Mouse (Mus musculus) heart, adult 18-20 months (tissue): ENCODE measurements around the gene Rpl18a. TPM values are rescaled to one million over a fixed set of nuclear protein-coding genes. Genes with fewer than 3 reads are reported as not detected.

Source experiments
- DNase-seq, 2 experiments: peaks; one replicate each; pipeline ENCODE4 v3.0.0; 2021 to 2022; ENCODE audit warnings: mixed read lengths in 1 of 2
- total RNA-seq, 2 experiments: library from RNA; stranded (reverse); gene quantifications; 2 replicates each; pipeline ENCODE4 v1.2.3; 2021

The Rpl18a gene
- total RNA-seq, 2 experiments from 2014 or later = 1,029 to 1,075 TPM

DNA sequence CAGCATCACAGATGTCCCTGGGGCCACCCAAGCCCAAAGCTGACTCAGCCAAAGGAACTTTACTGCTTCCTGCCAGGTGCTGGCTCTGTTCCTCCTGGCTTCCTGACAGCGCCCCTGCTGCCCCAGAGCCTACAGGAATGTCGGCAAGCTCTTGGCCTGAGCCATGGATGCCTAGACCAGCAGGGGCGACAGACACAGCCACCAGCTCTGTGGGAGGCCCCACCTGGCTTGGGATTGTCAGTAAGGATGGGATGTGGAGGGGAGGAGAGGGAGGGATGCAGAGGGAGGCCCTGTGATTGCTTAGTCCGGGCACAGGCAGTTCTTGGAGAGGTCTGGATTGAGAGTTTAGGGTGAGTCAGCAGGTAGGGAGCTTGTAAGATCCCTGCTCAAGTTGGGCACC is 17.1 kb downstream of the Rpl18a start:
- DNase-seq = peak; percentile 63 to 74

DNA sequence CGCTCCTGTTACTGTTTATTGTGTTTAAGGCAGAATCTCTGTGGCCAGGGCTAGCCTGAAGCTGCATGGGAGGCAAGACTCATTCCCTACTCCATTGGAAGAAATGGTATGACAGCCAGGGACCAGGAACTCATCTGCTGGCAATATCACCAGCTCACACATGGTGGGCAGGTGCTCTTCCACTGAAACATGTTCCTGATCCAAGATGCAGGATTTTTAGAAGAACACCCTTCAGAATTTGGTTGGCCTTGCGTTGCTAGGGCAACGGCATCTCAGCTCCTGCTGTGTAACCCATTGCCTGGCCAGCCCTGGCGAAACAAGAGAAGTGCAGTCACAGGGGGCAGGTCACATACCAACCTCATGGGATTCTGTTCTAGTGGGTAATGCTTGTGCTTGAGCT is 17.7 kb downstream of the Rpl18a start:
- DNase-seq = no peak

DNA sequence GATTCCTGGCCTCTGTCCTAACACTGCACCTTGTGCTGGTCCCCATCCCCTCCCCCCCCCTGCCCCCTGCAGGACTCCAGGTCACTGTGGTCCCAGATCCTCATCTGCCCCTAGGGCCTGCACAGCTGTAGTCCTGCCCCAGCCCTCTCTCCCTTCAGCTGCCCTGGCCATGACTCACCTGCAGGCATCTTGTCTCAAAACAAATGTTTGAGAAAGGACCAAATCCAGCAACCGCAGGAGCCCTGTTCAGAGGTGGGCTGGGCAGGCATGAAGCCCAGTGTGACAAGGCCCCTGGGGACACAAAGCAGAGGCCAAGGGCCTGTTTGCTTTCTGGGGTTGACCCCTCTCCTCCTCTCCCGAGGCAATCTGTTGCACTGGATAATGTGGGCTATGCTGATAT is 19.0 kb downstream of the Rpl18a start:
- DNase-seq = no peak

DNA sequence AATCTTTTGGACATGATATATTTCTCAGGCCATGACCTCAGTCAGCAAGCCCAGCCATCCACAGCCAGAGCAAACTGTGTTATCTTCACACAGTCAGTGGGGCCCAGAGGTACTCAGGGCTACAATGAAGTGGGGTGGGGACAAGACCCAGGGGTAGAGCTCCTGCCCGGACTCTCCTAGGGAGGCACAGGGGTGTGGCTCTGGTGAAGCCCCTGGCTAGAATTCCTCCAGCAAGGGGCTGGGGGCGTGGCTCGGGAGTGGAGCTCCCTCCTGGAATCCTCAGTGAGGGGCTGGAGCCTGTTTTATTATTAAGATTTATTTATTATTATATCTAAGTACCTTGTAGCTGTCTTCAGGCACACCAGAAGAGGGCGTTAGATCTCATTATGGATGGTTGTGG is 20.8 kb downstream of the Rpl18a start:
- DNase-seq = no peak

DNA sequence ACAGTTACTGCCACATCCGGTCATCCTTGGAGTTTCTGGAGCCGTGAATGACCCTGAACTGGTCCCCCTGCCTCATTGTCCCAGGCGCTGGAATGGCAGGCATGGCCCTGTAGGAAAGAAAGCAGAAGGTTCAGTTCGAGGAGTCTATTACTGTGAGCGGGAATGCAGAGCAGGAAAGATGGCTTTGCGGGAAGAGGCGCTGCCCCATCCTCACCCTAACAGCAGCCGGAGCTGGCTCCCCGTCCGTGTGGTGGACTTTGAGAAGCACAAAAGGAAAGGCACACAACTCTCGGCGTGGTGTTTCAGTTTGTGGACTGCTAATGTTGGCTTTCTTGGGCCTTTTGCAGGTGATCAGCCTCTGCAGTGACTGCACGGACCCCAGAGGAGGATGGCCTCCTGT is 22.8 kb downstream of the Rpl18a start:
- DNase-seq = no peak

DNA sequence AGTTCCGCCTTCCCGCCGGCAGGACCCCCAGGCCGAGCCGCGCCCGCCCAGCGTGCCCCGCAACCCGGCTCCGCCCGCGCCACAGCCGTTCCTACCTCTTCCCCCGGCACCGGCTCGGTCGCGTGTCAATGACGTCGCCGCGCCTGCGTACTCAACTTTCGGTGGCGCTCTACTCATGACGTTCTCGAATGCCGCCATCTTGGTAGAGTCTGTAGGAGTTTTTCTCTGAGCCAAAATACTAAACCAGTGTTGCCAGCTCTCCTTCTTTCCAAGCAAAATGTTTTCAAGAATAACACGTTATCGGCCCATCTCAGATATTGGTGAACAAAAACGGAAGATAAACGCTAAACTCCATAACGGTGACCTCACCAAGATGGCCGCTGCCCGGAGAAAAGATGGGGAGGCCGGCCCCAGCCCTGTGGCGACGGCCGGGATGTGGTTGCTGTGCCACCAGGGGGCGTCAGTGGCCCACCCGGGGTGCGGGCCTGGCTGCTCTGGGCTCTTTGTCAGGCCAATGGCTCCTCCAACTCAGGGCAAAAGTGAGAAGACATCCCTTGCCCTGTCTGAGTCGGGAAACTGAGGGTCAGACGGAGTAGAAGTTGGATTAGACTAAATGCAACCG is 23.7 kb downstream of the Rpl18a start, which contains the start of gene Ccdc124:
TSS of gene Ccdc124 (minus strand) at position 572 of the 622 bp plus-strand sequence.
- peak; percentile 96 to 97 for DNase-seq

DNA sequence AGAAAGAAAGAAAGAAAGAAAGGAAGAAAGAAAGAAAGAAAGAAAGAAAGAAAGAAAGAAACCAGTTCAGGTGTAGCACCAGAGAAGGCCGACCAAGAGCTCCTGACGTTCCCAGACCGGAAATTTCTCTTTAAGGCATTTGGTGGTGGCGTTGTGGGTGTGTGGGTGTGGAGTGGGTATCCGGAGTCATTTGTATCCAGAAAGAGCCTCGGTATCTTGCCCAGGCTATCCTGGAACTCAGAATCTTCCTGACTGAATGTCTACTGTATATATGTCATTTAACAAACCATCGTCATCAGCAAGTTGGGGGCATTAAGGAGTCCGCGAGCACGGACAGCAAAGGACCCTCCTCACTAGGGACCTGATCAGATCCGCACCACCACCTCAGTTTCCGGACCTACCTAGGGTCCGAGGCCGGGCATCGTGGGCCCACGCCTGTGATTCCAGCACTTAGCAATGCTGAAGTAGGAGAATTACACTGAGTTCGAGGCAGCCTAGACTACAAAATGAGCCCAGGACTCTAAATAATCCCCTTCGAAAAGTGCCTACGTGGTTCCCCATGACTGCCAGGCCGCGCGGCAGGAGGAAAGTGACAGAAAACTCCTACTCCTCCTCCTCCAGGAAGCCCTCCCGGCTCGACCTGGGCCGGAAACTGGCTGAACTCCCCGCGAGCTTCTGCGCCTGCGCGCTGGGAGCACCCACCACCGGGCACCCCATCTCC is 24.4 kb downstream of the Rpl18a start:
- DNase-seq = no peak

DNA sequence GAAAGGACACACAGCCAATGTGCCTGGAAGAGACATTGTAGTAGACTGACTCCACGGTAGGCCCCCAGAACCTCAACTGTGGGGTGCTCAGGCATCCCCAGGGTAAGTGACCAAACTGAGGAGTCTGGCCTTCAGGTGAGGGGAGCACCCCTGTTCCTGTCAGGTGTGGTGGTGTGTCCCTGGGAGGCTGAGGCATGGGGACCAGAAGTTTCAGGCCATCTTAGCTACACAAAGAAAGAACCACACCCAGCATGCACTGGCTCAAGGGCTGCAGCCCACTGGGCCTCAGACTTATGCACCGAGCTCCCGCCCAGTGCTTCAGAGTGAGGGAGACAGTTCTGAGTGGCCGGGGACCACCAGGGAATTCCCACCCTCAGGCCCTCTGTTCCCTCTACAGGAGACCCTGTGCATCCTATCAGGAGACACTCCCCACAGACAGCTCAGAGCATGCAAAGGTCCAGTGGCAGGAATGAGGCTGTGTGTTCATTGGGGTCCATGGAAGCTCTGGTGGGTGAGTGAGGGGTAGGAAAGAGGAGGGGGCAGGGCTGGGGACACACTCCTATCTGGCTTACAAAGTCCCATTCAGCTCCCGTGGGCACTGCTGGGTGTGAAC is 25.9 kb downstream of the Rpl18a start:
- no peak for DNase-seq

DNA sequence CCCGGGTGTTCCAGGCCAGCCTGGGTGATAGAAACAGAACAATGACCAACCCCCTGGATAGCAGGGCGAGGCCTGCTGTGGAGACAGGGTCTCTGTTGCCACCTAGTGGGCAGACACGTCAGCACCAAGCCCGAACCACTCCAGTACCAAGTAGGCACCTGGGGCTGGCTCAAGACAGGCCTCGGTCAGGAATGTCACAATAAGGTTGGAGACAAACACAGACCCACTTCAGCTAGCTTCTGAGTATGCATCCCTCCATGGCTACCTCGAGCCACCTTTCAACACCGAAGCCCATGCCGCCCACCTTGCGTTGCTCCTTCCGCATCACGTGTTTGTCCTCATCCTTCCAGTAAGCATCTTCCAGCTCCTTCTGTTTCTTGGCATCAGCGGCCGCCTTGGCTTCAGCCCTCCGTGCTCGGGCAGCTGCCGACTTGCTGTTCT is 27.6 kb downstream of the Rpl18a start:
- peak; percentile 79 to 84 for DNase-seq

DNA sequence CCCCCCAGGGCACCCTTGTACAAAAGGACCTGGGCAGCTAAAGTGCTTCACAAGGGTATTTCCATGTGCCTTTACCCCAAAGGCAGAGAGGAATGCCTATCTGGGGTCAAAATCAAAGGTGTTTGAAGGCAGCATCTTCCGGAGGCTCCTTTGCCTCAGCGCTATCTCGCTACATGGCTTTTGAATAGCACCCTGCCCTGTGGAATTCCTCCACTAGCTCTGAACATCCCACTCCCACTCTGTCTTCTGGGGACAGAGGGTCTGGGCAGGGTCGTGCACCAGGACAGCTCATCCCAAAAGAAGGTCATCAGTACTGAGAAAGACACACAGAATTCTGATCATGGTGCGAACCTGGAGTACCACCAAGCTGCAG is 28.0 kb downstream of the Rpl18a start:
- DNase-seq = no peak

DNA sequence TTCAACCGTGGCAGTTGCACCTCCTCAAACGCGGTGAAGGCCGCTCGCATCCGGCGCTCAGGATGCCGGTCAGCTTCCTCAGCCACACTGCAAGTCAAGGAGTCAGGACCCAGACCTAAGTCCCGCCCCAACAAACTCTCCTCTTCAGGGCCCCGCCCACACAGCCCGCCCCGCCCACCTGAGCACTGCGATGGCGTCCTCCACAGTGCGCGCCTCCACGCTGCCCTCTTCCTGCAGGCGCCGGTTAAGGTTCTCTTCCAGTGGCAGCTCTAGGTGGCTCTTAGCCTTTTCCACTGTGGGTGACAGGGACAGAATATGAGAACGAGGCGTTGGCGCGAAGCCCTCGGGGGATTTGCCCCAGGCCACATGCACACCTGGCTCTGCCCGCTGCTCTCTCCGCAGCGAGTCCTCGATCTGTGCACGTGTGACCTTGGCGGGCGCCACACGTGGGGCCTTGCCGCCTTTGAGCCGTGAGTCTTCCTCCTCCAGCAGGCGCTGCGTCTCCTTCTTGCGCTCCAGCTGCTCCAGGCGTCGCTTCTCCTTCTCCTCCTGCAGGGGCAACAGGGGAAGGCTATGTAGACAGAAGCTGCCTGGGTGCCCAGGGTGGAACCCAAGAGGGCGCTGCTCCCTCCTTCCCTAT is 28.5 kb downstream of the Rpl18a start:
- no peak for DNase-seq

DNA sequence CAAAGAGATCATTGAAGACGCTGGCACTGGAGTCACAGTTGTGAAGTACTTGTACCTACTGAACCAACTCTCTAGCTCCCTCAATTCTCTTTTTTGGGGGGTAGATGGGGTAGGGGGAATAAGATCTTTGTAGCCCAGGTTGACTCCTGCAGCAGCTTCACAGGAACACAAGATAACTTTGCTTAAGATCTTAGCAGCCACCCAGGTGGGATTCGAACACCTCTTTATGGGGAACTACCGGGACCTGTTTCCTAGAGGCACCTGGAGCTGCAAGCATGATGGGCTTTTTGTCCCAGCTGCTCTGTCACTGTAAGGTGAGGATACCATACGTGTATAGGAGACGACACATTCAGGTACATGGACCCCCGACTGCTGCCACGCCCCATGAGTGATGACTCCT is 30.6 kb downstream of the Rpl18a start:
- DNase-seq = no peak

DNA sequence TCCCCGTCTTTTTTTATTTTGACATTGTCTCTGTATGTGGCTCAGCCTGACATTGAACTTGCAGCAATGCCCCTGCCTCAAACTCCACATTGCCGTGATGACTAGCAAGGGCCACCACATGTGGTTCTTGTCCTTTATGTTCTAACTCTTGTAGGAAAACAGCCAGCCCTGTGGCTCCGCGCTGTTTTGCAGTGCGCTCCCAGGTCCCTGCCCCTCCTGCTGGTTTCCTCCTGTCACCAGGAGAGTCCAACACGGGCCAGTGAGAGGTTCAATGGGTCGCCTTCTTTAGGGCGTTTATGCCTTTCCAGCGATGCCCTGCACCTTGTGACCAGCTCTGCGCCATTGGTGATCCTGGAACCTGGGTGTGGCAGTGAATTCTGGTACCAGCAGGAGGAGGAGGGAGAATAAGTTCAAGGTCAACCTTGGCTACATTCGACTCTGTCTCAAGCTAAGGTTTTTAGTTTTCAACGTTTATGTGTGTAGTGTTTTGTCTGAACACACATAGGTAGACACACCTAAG is 31.2 kb downstream of the Rpl18a start:
- no peak for DNase-seq

DNA sequence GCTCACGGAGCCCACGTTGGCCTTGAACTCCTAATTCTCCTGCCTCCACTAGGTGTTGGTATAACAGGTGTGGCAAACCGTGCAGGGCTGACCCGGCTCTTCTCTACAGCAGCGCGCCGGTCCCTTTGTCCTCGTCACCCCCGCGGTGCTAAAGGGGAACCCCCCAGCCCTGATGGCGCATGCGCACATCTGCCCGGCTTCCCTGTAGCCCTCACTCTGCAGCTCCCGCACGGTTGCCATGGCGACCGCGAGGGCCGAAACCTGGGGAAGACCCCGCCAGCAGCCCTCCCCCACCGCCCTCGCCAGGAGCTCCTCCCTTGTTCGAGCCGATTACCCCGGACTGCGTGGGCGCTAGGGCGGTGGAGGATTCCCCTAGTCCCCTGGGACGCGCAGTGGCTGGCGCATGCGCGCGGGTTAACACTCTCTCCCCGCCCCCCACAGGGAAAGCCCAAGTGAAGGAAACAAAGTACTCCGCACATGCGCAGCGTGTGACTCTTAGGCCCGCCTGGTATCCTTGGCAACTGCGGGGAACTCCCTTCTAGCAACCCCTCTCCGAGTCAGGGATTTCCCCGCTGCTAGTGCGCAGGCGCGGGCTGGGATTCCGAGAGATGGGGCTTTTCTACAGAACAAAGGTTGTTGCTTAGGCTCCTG is 31.7 kb downstream of the Rpl18a start:
- DNase-seq = peak; percentile 99 to 100

DNA sequence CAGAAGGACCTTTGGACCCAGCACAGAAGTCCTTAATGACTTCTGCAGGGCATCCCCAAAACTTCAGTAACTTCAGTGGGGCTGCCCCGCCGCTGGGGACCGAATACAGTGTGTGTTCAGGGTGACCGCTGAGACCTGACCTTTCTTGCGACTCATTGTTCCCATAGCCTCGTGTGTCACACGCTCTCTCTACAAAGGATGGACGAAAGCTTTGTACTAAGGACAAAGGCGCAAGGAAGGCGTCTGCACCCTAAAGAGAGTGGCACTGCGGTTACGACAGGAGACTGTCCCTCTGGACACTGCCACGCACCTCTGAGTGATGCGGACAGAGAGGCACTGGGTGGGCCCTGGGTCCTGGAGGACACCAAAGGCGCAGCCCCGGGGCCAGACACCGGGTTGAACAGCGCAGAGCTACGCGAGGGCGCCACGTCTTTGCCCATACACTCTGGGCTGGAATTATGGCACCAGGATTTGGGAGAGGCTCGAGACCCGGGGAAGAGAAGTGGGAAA is 32.4 kb downstream of the Rpl18a start:
- peak in 1 of 2 experiments; percentile 63 for DNase-seq

DNA sequence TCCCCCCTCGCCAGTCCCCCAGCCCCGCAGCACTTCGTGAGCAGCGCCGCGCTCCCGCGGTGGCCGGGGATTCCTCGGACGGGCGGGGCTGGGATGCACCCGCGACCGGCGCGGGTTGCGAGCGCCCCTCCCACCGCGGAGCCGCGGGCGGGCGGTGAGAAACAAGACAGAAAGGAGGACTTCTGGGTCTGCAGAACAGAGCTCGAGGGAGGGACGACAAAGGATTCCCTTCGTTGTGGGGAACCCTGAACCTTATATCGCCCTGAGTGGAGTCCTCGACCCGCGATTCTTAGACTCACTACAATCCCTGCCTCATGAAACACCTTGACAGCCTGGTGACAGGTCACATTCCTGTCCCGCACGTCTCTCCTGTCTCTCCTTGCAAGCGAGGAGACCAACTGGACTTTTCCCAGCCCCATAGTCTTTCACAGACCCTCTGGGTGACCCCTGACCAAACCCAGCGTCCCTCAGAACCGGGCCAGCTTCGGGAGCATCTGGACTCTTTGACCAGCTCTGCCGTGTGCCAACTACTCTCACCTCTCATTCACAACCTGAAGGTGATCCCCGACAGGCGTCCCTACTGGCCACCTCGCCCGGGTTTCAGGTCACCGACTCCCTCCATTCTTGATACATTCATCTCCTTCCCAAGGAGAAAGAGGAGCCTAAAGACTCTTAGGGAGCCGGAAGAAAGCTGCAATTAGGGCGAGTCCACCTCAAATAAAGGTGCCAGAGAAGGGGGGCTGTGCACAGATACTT is 33.1 kb downstream of the Rpl18a start:
- peak in 1 of 2 experiments; percentile 44 for DNase-seq

DNA sequence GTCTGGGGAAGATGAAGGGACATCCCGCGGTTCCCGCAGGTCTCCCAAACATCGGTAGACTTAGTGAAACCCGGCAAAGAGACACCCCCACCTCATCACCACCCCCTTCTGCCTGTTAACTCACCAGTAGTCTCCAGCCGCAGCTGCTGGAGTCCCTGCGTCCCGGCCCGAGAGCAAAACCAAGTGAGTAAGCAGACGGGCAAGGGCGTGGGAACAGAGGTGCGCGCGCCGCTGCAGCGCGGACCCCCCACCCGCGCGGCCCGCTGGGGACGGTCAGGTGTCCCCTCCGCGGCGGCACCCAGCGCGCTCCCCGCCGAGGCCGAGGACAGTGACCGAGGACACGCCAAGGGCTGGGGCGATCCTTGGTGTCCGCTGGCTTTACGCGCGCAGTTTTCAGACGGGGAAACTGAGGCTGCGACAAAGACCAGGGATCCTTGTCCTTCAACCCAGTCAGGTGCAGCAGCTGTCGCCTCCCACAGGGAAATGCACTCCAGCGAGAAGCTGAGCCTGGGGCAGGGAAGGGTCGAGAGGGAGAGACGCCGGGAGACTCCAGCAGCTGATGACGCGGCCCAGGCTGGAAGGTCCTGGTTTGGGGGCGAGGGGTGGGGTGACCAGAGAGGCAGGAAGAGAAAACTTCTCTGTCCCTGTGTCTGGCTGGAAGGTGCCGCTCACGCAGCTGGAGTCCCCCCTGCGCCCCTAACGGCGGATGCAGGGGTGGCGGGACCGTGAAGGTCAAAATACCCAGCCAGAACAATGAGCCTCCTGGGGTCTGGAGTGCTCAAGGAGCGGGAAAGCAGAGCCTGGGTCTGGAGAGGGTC is 34.2 kb downstream of the Rpl18a start, which contains the start of gene Kcnn1:
TSS of gene Kcnn1 (minus strand) at position 435 of the 818 bp plus-strand sequence.
- no peak for DNase-seq

DNA sequence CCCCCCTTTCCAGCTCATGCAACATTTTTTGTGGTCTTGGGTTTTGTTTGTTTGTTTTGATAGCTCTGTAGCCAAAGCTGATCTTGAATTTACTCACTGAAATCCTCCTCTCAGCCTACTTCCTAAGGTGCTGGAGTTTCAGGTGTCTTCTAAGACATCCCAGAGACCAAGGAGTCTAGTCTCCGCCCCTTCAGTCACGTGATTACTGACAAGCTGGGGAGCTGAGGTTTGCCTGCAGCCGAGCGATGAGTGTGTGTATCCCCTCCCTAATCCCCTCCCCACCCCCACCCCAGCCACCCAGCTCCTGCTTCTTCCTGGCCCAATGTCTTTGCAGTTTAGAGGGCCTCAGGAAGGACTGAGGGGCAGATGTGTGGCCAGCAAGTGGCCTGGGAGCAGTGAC is 39.7 kb downstream of the Rpl18a start:
- DNase-seq = no peak

DNA sequence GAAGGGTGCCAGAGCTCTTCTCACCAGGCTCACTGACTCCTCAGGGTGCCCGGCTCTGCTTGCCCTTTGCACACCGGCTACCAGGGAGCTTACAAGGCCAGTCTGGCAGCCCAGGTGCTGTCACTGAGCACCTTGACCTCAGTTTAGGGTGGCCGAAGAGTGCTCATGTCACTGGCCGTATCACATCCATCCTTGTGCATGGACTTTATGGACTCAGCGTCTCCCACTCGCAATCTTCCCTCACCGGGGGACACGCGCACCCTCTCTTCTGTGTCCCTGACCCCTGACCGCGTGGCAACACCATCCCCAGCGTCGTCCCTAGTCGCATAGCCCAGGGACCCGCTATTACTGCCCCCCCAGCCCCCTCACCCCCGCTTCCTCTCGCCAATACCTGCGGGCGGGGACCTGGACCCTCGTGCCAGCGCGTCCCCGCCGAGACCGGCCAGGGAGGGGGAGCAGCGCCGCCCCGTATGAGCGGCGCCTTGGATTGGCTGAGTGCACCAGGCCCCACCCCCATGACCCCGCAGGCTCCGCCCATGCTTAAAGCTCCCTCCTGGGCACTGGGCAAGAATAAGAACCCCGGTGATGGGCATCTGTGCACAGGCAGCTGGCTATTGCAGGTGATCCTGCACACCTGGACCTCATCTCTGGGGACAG is 40.5 kb downstream of the Rpl18a start:
- DNase-seq = peak; percentile 81 to 84

DNA sequence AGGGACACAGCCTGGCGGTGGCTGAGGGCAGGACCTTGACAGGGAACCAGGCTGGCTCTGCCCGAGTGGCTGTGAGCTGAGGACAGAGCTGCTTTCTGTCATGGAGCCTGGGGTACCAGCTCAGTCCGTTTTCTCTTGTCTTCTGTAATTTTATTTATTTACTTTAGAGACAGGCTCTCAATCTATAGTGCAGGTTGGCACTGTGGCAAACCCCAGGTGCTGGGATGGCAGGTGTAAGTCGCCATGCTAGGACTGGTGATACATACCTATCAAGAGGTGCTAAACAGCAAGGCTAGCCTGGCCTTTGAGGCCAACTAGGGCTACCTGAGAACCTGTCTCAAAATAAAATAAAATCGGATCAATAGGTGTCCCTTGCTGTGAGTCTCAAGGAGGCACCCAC is 41.2 kb downstream of the Rpl18a start:
- no peak for DNase-seq
